Mouse (Mus musculus) WW6 (cell line): ENCODE measurements at regions not wholly inside any gene's neighbourhood (a gene's known extent, or its start where the extent isn't known, plus 50 kb on each side); places are given as distances from the start of the nearest gene placed in this dataset.

Experiments
- DNase-seq: peaks from one replicate; pipeline ENCODE4 v3.0.0-alpha.2; 2013; ENCODE audit warnings: low read depth, low spot score

GRCm38 (mm10) chr2:46678366-46678765 is 1561.2 kb upstream of the Zeb2 start:
- DNase-seq: no peak

- no peak for DNase-seq
These were observed 1552.5 kb upstream of the Zeb2 start for GRCm38 (mm10) chr2:46669517-46670291.

- no peak for DNase-seq
These were observed 1549.8 kb upstream of the Zeb2 start for GRCm38 (mm10) chr2:46666990-46667337.

- DNase-seq: no peak
These were observed 1549.1 kb upstream of the Zeb2 start for GRCm38 (mm10) chr2:46666084-46666989.

GRCm38 (mm10) chr2:46661876-46662275 is 1544.7 kb upstream of the Zeb2 start:
- DNase-seq: no peak

- DNase-seq: no peak
These were observed 1543.4 kb upstream of the Zeb2 start for GRCm38 (mm10) chr2:46660577-46660976.

- no peak for DNase-seq
These were observed 1538.1 kb upstream of the Zeb2 start for GRCm38 (mm10) chr2:46655289-46655688.

GRCm38 (mm10) chr2:46652616-46653015 is 1535.4 kb upstream of the Zeb2 start:
- no peak for DNase-seq

GRCm38 (mm10) chr2:46646366-46646765 is 1529.2 kb upstream of the Zeb2 start:
- no peak for DNase-seq

- no peak for DNase-seq
These were observed 1492.0 kb upstream of the Zeb2 start for GRCm38 (mm10) chr2:46609217-46609616.

GRCm38 (mm10) chr2:46581773-46582172 is 1464.6 kb upstream of the Zeb2 start:
- DNase-seq: no peak

- DNase-seq: no peak
These were observed 1453.2 kb upstream of the Zeb2 start for GRCm38 (mm10) chr2:46570416-46570815.

GRCm38 (mm10) chr2:46533395-46533794 is 1416.2 kb upstream of the Zeb2 start:
- DNase-seq: no peak

- no peak for DNase-seq
These were observed 1413.5 kb upstream of the Zeb2 start for GRCm38 (mm10) chr2:46530686-46531085.

- no peak for DNase-seq
These were observed 1408.0 kb upstream of the Zeb2 start for GRCm38 (mm10) chr2:46525223-46525622.

GRCm38 (mm10) chr2:46524625-46525024 is 1407.4 kb upstream of the Zeb2 start:
- DNase-seq: no peak

- DNase-seq: no peak
These were observed 1404.2 kb upstream of the Zeb2 start for GRCm38 (mm10) chr2:46521147-46521965.

GRCm38 (mm10) chr2:46512237-46513028 is 1395.2 kb upstream of the Zeb2 start:
- no peak for DNase-seq

GRCm38 (mm10) chr2:46506951-46507350 is 1389.8 kb upstream of the Zeb2 start:
- no peak for DNase-seq

- no peak for DNase-seq
These were observed 1385.9 kb upstream of the Zeb2 start for GRCm38 (mm10) chr2:46503074-46503473.

GRCm38 (mm10) chr2:46492299-46492698 is 1375.1 kb upstream of the Zeb2 start:
- DNase-seq: no peak
